Mouse (Mus musculus): ENCODE data around the gene BC049715. TPM values are rescaled to one million over a fixed set of nuclear protein-coding genes. Genes with fewer than 3 reads are reported as not detected.

BC049715 gene
- polyA plus RNA-seq, 1 experiment from 2014 or later = 0.46 TPM

- no peak within 1 kb of the TSS for H3K9ac ChIP-seq (ENCODE audit: low read length)
- no peak within 1 kb of the TSS for H3K27ac ChIP-seq (ENCODE audit: low read length)
- 59% methylated on average over 4 of the region's 4 CpGs for WGBS
- no peaks in the 10 kb centered on the region for H3K4me1 ChIP-seq (ENCODE audit: control insufficient read depth, insufficient read depth, low read length)
- no peak within 1 kb of the TSS for H3K4me2 ChIP-seq (ENCODE audit: low read depth, low read length)
- H3K27me3 ChIP-seq (ENCODE audit: control insufficient read depth, insufficient read depth, low read length) = no peaks in the 10 kb centered on the region
- no peak for ATAC-seq (ENCODE audit: insufficient read depth, low FRiP score)
- H3K36me3 ChIP-seq (ENCODE audit: control insufficient read depth, insufficient read depth, low read length) = no peaks in the 10 kb centered on the region
- no peak within 1 kb of the TSS for H3K4me3 ChIP-seq (replicated peaks; ENCODE audit: low read length)
- H3K9me3 ChIP-seq (replicated peaks; ENCODE audit: control insufficient read depth, low read length) = no peaks in the 10 kb centered on the region
Measured at GRCm38 (mm10) chr6:136835352-136835751, 7.9 kb downstream of the BC049715 start, which contains the start of gene Smco3. Gene Smco3, minus strand, starts transcription at chr6:136835452.

- H3K27ac ChIP-seq (ENCODE audit: low read length) = no peak overlapping the region
- no peaks in the 10 kb centered on the region for H3K36me3 ChIP-seq (ENCODE audit: control insufficient read depth, insufficient read depth, low read length)
- H3K4me2 ChIP-seq (ENCODE audit: low read depth, low read length) = no peak overlapping the region
- no peaks in the 10 kb centered on the region for H3K27me3 ChIP-seq (ENCODE audit: control insufficient read depth, insufficient read depth, low read length)
- H3K4me1 ChIP-seq (ENCODE audit: control insufficient read depth, insufficient read depth, low read length) = no peaks in the 10 kb centered on the region
- H3K4me3 ChIP-seq (replicated peaks; ENCODE audit: low read length) = no peak overlapping the region
- 75% methylated on average over 3 of the region's 3 CpGs for WGBS
- H3K9ac ChIP-seq (ENCODE audit: low read length) = no peak overlapping the region
- no peaks in the 10 kb centered on the region for H3K9me3 ChIP-seq (replicated peaks; ENCODE audit: control insufficient read depth, low read length)
- ATAC-seq (ENCODE audit: insufficient read depth, low FRiP score) = no peak
Measured at GRCm38 (mm10) chr6:136837323-136837722, 9.9 kb downstream of the BC049715 start.

DNA sequence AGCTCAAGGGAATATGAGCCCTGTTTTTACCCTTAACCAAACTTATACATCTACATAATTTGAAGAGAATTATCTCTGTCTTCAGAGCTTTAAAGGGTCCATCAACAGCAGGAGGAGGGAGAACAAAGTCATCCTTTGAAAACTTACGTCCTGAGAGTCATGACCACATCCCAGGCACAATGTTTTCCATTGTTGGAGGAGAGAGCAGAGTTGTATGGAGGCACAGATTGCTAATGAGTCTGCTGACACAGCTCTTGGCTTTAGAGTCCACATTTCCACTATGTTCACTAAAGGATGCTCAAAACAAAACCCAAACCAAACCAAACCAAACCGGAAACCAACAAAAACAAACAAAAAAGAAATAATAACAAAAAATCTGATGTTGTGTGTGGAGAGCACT, 17.5 kb downstream of the BC049715 start:
- no peak overlapping the region for H3K27ac ChIP-seq (ENCODE audit: low read length)
- no peaks in the 10 kb centered on the region for H3K4me1 ChIP-seq (ENCODE audit: control insufficient read depth, insufficient read depth, low read length)
- H3K4me2 ChIP-seq (ENCODE audit: low read depth, low read length) = no peak overlapping the region
- no peak overlapping the region for H3K4me3 ChIP-seq (replicated peaks; ENCODE audit: low read length)
- no peak for ATAC-seq (ENCODE audit: insufficient read depth, low FRiP score)
- H3K27me3 ChIP-seq (ENCODE audit: control insufficient read depth, insufficient read depth, low read length) = no peaks in the 10 kb centered on the region
- H3K9me3 ChIP-seq (replicated peaks; ENCODE audit: control insufficient read depth, low read length) = no peaks in the 10 kb centered on the region
- no peak overlapping the region for H3K9ac ChIP-seq (ENCODE audit: low read length)
- H3K36me3 ChIP-seq (ENCODE audit: control insufficient read depth, insufficient read depth, low read length) = no peaks in the 10 kb centered on the region
- WGBS = 65% methylated on average over 2 of the region's 2 CpGs

- ATAC-seq (ENCODE audit: insufficient read depth, low FRiP score) = no peak
- Histone ChIP-seq H3K27me3 (ENCODE audit: control insufficient read depth, insufficient read depth, low read length) (no peaks in the 10 kb centered on the region), H3K9ac (ENCODE audit: low read length) (no peak overlapping the region), H3K4me3 (replicated peaks; ENCODE audit: low read length) (no peak overlapping the region), H3K4me1 (ENCODE audit: control insufficient read depth, insufficient read depth, low read length) (no peaks in the 10 kb centered on the region), H3K9me3 (replicated peaks; ENCODE audit: control insufficient read depth, low read length) (no peaks in the 10 kb centered on the region), H3K36me3 (ENCODE audit: control insufficient read depth, insufficient read depth, low read length) (no peaks in the 10 kb centered on the region), H3K27ac (ENCODE audit: low read length) (no peak overlapping the region), H3K4me2 (ENCODE audit: low read depth, low read length) (no peak overlapping the region)
- 68% methylated on average over 5 of the region's 5 CpGs for WGBS
Measured at GRCm38 (mm10) chr6:136845706-136846480, 18.5 kb downstream of the BC049715 start.

- 90% methylated on average over 3 of the region's 3 CpGs for WGBS
- no peak overlapping the region for H3K27ac ChIP-seq (ENCODE audit: low read length)
- no peak overlapping the region for H3K9ac ChIP-seq (ENCODE audit: low read length)
- H3K9me3 ChIP-seq (replicated peaks; ENCODE audit: control insufficient read depth, low read length) = no peaks in the 10 kb centered on the region
- H3K4me3 ChIP-seq (replicated peaks; ENCODE audit: low read length) = no peak overlapping the region
- H3K4me2 ChIP-seq (ENCODE audit: low read depth, low read length) = no peak overlapping the region
- no peaks in the 10 kb centered on the region for H3K27me3 ChIP-seq (ENCODE audit: control insufficient read depth, insufficient read depth, low read length)
- H3K4me1 ChIP-seq (ENCODE audit: control insufficient read depth, insufficient read depth, low read length) = no peaks in the 10 kb centered on the region
- ATAC-seq (ENCODE audit: insufficient read depth, low FRiP score) = no peak
- no peaks in the 10 kb centered on the region for H3K36me3 ChIP-seq (ENCODE audit: control insufficient read depth, insufficient read depth, low read length)
Measured at GRCm38 (mm10) chr6:136847267-136847666, 19.8 kb downstream of the BC049715 start.

GRCm38 (mm10) chr6:136847790-136848189, 20.4 kb downstream of the BC049715 start:
- Histone ChIP-seq H3K9ac (ENCODE audit: low read length) (no peak overlapping the region), H3K4me3 (replicated peaks; ENCODE audit: low read length) (no peak overlapping the region), H3K36me3 (ENCODE audit: control insufficient read depth, insufficient read depth, low read length) (no peaks in the 10 kb centered on the region), H3K27me3 (ENCODE audit: control insufficient read depth, insufficient read depth, low read length) (no peaks in the 10 kb centered on the region), H3K4me1 (ENCODE audit: control insufficient read depth, insufficient read depth, low read length) (no peaks in the 10 kb centered on the region), H3K27ac (ENCODE audit: low read length) (no peak overlapping the region), H3K9me3 (replicated peaks; ENCODE audit: control insufficient read depth, low read length) (no peaks in the 10 kb centered on the region), H3K4me2 (ENCODE audit: low read depth, low read length) (no peak overlapping the region)
- ATAC-seq (ENCODE audit: insufficient read depth, low FRiP score) = peak; percentile 62; the same call in 1 of the 2 replicates
- WGBS = 18% methylated on average over 2 of the region's 2 CpGs

DNA sequence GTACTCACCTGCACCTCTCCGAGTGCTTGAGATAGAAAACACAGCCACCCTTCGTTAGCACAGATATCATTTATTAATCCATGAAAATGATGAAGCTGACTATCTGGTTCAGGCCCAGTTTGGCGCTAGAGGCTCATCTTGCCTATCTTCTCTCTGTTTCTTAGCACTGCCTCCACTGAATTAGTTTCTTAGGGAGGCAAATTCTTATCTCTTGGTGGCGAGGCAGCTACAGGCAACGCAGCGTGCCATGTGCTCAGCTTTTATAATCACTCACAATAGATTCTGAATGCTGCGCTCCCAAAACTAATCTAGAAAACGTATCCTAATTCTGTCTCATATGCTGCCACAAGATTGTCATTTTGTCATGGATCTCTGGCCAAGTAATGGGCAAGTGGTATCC, 21.0 kb downstream of the BC049715 start:
- 82% methylated on average over 8 of the region's 8 CpGs for WGBS
- Histone ChIP-seq H3K27me3 (ENCODE audit: control insufficient read depth, insufficient read depth, low read length) (no peaks in the 10 kb centered on the region), H3K4me2 (ENCODE audit: low read depth, low read length) (no peak overlapping the region), H3K9ac (ENCODE audit: low read length) (no peak overlapping the region), H3K4me3 (replicated peaks; ENCODE audit: low read length) (no peak overlapping the region), H3K9me3 (replicated peaks; ENCODE audit: control insufficient read depth, low read length) (no peaks in the 10 kb centered on the region), H3K27ac (ENCODE audit: low read length) (no peak overlapping the region), H3K36me3 (ENCODE audit: control insufficient read depth, insufficient read depth, low read length) (no peaks in the 10 kb centered on the region), H3K4me1 (ENCODE audit: control insufficient read depth, insufficient read depth, low read length) (no peaks in the 10 kb centered on the region)
- no peak for ATAC-seq (ENCODE audit: insufficient read depth, low FRiP score)

- H3K4me3 ChIP-seq (replicated peaks; ENCODE audit: low read length) = no peak overlapping the region
- no peak overlapping the region for H3K27ac ChIP-seq (ENCODE audit: low read length)
- no peak overlapping the region for H3K9ac ChIP-seq (ENCODE audit: low read length)
- 84% methylated on average over 5 of the region's 5 CpGs for WGBS
- ATAC-seq (ENCODE audit: insufficient read depth, low FRiP score) = no peak
- no peaks in the 10 kb centered on the region for H3K9me3 ChIP-seq (replicated peaks; ENCODE audit: control insufficient read depth, low read length)
- no peaks in the 10 kb centered on the region for H3K36me3 ChIP-seq (ENCODE audit: control insufficient read depth, insufficient read depth, low read length)
- no peak overlapping the region for H3K4me2 ChIP-seq (ENCODE audit: low read depth, low read length)
- no peaks in the 10 kb centered on the region for H3K27me3 ChIP-seq (ENCODE audit: control insufficient read depth, insufficient read depth, low read length)
- no peaks in the 10 kb centered on the region for H3K4me1 ChIP-seq (ENCODE audit: control insufficient read depth, insufficient read depth, low read length)
Measured at GRCm38 (mm10) chr6:136848971-136849370, 21.5 kb downstream of the BC049715 start.

DNA sequence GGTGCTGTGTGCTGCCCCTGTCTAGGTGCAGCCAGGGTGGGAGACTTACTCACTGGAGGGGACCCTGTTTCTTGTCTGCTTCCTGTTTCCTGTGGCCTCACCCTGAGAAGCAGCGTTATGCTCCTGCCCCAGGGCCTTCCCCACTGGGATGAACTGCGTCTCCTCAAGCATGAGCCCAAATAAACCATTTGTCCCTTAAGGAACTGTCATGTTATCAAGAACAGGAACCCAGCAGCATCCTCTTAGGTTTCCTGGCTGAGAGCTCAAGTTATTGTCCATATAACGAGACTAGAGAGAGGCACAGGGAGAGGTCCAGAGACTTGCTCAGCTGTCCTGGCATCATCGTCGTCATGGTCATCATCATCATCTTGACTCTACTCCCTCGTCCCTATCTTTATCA, 22.8 kb downstream of the BC049715 start:
- ATAC-seq (ENCODE audit: insufficient read depth, low FRiP score) = no peak
- Histone ChIP-seq H3K4me1 (ENCODE audit: control insufficient read depth, insufficient read depth, low read length) (no peaks in the 10 kb centered on the region), H3K27me3 (ENCODE audit: control insufficient read depth, insufficient read depth, low read length) (no peaks in the 10 kb centered on the region), H3K9me3 (replicated peaks; ENCODE audit: control insufficient read depth, low read length) (no peaks in the 10 kb centered on the region), H3K4me3 (replicated peaks; ENCODE audit: low read length) (no peak overlapping the region), H3K27ac (ENCODE audit: low read length) (no peak overlapping the region), H3K9ac (ENCODE audit: low read length) (no peak overlapping the region), H3K36me3 (ENCODE audit: control insufficient read depth, insufficient read depth, low read length) (no peaks in the 10 kb centered on the region), H3K4me2 (ENCODE audit: low read depth, low read length) (no peak overlapping the region)
- 69% methylated on average over 6 of the region's 6 CpGs for WGBS

All from stomach, embryonic 16.5 days (tissue).